Mouse (Mus musculus): Measurements from ENCODE around the gene Armh3.

DNA sequence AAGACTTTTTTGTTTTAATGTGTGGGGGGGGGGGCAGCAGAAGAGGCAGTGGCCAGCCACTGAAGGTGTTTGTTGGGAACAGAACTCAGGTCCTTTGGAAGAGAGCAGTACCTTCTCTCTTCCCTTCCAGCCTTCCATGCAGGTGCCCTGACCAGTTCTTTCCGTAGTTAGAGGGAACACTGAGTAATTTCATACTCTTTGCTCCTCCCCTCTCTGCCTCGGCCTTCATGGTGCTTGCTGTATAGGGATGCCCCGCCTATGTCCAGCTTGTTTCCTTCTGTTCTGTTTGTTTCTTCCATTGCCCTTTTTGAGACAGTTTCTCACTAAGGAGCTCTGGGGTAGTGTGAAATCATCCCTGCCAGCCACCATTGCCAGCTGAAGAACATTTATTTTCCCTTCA, 212.8 kb downstream of the Armh3 start:
- TF ChIP-seq CTCF (IDR thresholded peaks at IDR 0.05; ENCODE audit: extremely low read depth, insufficient read depth, insufficient read length, insufficient replicate concordance) = no peak
- no peak for TF ChIP-seq POLR2A (IDR thresholded peaks at IDR 0.05; ENCODE audit: low read depth, low read length)
